Mouse (Mus musculus) stomach, embryonic 15.5 days (tissue): ENCODE measurements around the gene 4930449I24Rik. TPM values are rescaled to one million over a fixed set of nuclear protein-coding genes. Genes with fewer than 3 reads are reported as not detected.
"Not testable (repeated sequence)": the region's sequence is repeated elsewhere in the genome, so short reads cannot be mapped to it uniquely, and the experiment has no call there.

ENCODE experiments used
- ATAC-seq: fragments of 200-750 bp; cut with Nextera tagmentation; 2 replicates; pipeline ENCODE4 v1.8.0; 2017; ENCODE audit warnings: low read depth, moderate number of reproducible peaks, moderate TSS enrichment; ENCODE audit not compliant: insufficient read depth, low FRiP score
- H3K27ac ChIP-seq: fragments of 300-500 bp; sonication (generic); 2 replicates; pipeline ENCODE4 v1.5.1; 2015; ENCODE audit warnings: mild to moderate bottlenecking, inconsistent platforms
- H3K27me3 ChIP-seq: fragments of 300-500 bp; sonication (generic); replicated peaks from 2 replicates; pipeline ENCODE4 v1.6.1; 2015; ENCODE audit warnings: inconsistent platforms
- H3K36me3 ChIP-seq: fragments of 300-500 bp; sonication (generic); 2 replicates; pipeline ENCODE4 v1.6.1; 2015; ENCODE audit warnings: inconsistent platforms
- H3K4me1 ChIP-seq: fragments of 300-500 bp; sonication (generic); 2 replicates; pipeline ENCODE4 v1.6.1; 2015; ENCODE audit warnings: inconsistent platforms
- H3K4me2 ChIP-seq: fragments of 300-500 bp; sonication (generic); 2 replicates; pipeline ENCODE4 v1.6.1; 2015; ENCODE audit warnings: mild to moderate bottlenecking, inconsistent platforms
- H3K4me3 ChIP-seq: fragments of 300-500 bp; sonication (generic); replicated peaks from 2 replicates; pipeline ENCODE4 v1.5.1; 2015; ENCODE audit warnings: inconsistent platforms
- H3K9ac ChIP-seq: fragments of 300-500 bp; sonication (generic); 2 replicates; pipeline ENCODE4 v1.6.1; 2015; ENCODE audit warnings: inconsistent platforms
- H3K9me3 ChIP-seq: fragments of 300-500 bp; sonication (generic); 2 replicates; pipeline ENCODE4 v1.6.1; 2016; ENCODE audit warnings: inconsistent platforms
- WGBS: fragments of 180-500 bp; shearing (Covaris S2); methylation state at CpG from one replicate; pipeline ENCODE4 v1.1.7; 2015; 5-methylcytosine and 5-hydroxymethylcytosine counted together
- polyA plus RNA-seq: library from polyadenylated mRNA; unstranded; fragments of >200 nt; fragmentation: Nextera tagmentation; extraction: Ambion mirVana; gene quantifications from 2 replicates; pipeline ENCODE4 v1.2.1, GENCODE M21; 2015

Gene 4930449I24Rik
- polyA plus RNA-seq, 1 experiment from 2014 or later, result not detected

GRCm38 (mm10) chr5:146525501-146525900, 23.3 kb downstream of the 4930449I24Rik start, which contains the start of gene Gm3404:
TSS of gene Gm3404 (plus strand) at chr5:146525801.
- not testable (repeated sequence) for H3K27me3 ChIP-seq, H3K9ac ChIP-seq, ATAC-seq, H3K9me3 ChIP-seq, H3K4me1 ChIP-seq, H3K36me3 ChIP-seq, H3K4me3 ChIP-seq, H3K4me2 ChIP-seq, H3K27ac ChIP-seq
- WGBS, result 85% methylated on average over 3 of the region's 3 CpGs

- H3K9me3 ChIP-seq, H3K4me3 ChIP-seq, ATAC-seq, H3K4me1 ChIP-seq, H3K27me3 ChIP-seq, H3K27ac ChIP-seq, H3K9ac ChIP-seq, H3K36me3 ChIP-seq, H3K4me2 ChIP-seq: not testable (repeated sequence)
- WGBS, result 93% methylated on average over 3 of the region's 3 CpGs
Observed at GRCm38 (mm10) chr5:146537347-146537746, 35.1 kb downstream of the 4930449I24Rik start, which contains the start of gene Gm3409. TSS of gene Gm3409 (plus strand) at chr5:146537647.

Other genes starting within 250 kb of the 4930449I24Rik start
- 1.8 TPM in 2 replicates for gene Wasf3, start 117.4 kb upstream of the 4930449I24Rik start, polyA plus RNA-seq
- not detected in 2 replicates for gene Gm6408, start 20.4 kb upstream of the 4930449I24Rik start, polyA plus RNA-seq
- gene Gm6370, start 11.0 kb upstream of the 4930449I24Rik start, polyA plus RNA-seq, result not detected in 2 replicates
- not detected in 2 replicates for gene Gm3402, start 11.7 kb downstream of the 4930449I24Rik start, polyA plus RNA-seq
- not detected in 2 replicates for gene Gm3404, start 23.4 kb downstream of the 4930449I24Rik start, polyA plus RNA-seq
- gene Gm3409, start 35.2 kb downstream of the 4930449I24Rik start, polyA plus RNA-seq, result not detected in 2 replicates
- not detected in 2 replicates for gene Gm3415, start 53.7 kb downstream of the 4930449I24Rik start, polyA plus RNA-seq
- gene Gpr12, start 82.8 kb downstream of the 4930449I24Rik start, polyA plus RNA-seq, result 0.10 TPM in 2 replicates